Mouse (Mus musculus): ENCODE measurements around the gene Klre1.

Gene Klre1

GRCm38 (mm10) chr6:129577605-129578004, at the start of gene Klre1:
Gene Klre1 (plus strand): TSS chr6:129577905.
- DNase-seq (ENCODE audit: low read depth, low spot score) = no peak

GRCm38 (mm10) chr6:129529605-129530004, 48.1 kb upstream of the Klre1 start:
- DNase-seq (ENCODE audit: low read depth, low spot score) = no peak

GRCm38 (mm10) chr6:129530261-129530660, 47.4 kb upstream of the Klre1 start:
- DNase-seq (ENCODE audit: low read depth, low spot score) = no peak

GRCm38 (mm10) chr6:129532556-129532941, 45.2 kb upstream of the Klre1 start:
- DNase-seq (ENCODE audit: low read depth, low spot score) = no peak

GRCm38 (mm10) chr6:129532942-129533860, 44.5 kb upstream of the Klre1 start, which contains the start of gene Gabarapl1:
Gene Gabarapl1 (plus strand): TSS chr6:129533160.
- peak; percentile 23 for DNase-seq (ENCODE audit: low read depth, low spot score)

- DNase-seq (ENCODE audit: low read depth, low spot score) = peak; percentile 23
Measured at GRCm38 (mm10) chr6:129534057-129534456, 43.6 kb upstream of the Klre1 start.

GRCm38 (mm10) chr6:129534627-129535190, 43.0 kb upstream of the Klre1 start:
- no peak for DNase-seq (ENCODE audit: low read depth, low spot score)

GRCm38 (mm10) chr6:129535723-129536122, 42.0 kb upstream of the Klre1 start:
- no peak for DNase-seq (ENCODE audit: low read depth, low spot score)

- no peak for DNase-seq (ENCODE audit: low read depth, low spot score)
Measured at GRCm38 (mm10) chr6:129538555-129538954, 39.1 kb upstream of the Klre1 start.

- DNase-seq (ENCODE audit: low read depth, low spot score) = no peak
Measured at GRCm38 (mm10) chr6:129541931-129542330, 35.8 kb upstream of the Klre1 start.

GRCm38 (mm10) chr6:129542540-129542939, 35.2 kb upstream of the Klre1 start:
- DNase-seq (ENCODE audit: low read depth, low spot score) = no peak

GRCm38 (mm10) chr6:129543709-129544606, 33.7 kb upstream of the Klre1 start:
- peak; percentile 38 for DNase-seq (ENCODE audit: low read depth, low spot score)

GRCm38 (mm10) chr6:129547277-129547676, 30.4 kb upstream of the Klre1 start:
- no peak for DNase-seq (ENCODE audit: low read depth, low spot score)

- DNase-seq (ENCODE audit: low read depth, low spot score) = no peak
Measured at GRCm38 (mm10) chr6:129548009-129548408, 29.7 kb upstream of the Klre1 start.

- no peak for DNase-seq (ENCODE audit: low read depth, low spot score)
Measured at GRCm38 (mm10) chr6:129557298-129558023, 20.2 kb upstream of the Klre1 start.

- peak; percentile 61 for DNase-seq (ENCODE audit: low read depth, low spot score)
Measured at GRCm38 (mm10) chr6:129558946-129559640, 18.6 kb upstream of the Klre1 start.

GRCm38 (mm10) chr6:129559641-129560027, 18.1 kb upstream of the Klre1 start:
- DNase-seq (ENCODE audit: low read depth, low spot score) = no peak

GRCm38 (mm10) chr6:129565257-129565656, 12.4 kb upstream of the Klre1 start:
- DNase-seq (ENCODE audit: low read depth, low spot score) = no peak

- DNase-seq (ENCODE audit: low read depth, low spot score) = no peak
Measured at GRCm38 (mm10) chr6:129575315-129575714, 2.4 kb upstream of the Klre1 start.

- DNase-seq (ENCODE audit: low read depth, low spot score) = no peak
Measured at GRCm38 (mm10) chr6:129581274-129581673, 3.6 kb downstream of the Klre1 start.

- DNase-seq (ENCODE audit: low read depth, low spot score) = no peak
Measured at GRCm38 (mm10) chr6:129581896-129582295, 4.2 kb downstream of the Klre1 start.

Data from retina, postnatal 7 days (tissue).